Mouse (Mus musculus): ENCODE measurements around the gene Eif4a2. TPM values are rescaled to one million over a fixed set of nuclear protein-coding genes. Genes with fewer than 3 reads are reported as not detected.
A peak's percentile ranks its signal among the peaks of the same experiment; 100 is the strongest.

Gene Eif4a2
- polyA plus RNA-seq, 1 experiment from 2014 or later, result 189 TPM

DNA sequence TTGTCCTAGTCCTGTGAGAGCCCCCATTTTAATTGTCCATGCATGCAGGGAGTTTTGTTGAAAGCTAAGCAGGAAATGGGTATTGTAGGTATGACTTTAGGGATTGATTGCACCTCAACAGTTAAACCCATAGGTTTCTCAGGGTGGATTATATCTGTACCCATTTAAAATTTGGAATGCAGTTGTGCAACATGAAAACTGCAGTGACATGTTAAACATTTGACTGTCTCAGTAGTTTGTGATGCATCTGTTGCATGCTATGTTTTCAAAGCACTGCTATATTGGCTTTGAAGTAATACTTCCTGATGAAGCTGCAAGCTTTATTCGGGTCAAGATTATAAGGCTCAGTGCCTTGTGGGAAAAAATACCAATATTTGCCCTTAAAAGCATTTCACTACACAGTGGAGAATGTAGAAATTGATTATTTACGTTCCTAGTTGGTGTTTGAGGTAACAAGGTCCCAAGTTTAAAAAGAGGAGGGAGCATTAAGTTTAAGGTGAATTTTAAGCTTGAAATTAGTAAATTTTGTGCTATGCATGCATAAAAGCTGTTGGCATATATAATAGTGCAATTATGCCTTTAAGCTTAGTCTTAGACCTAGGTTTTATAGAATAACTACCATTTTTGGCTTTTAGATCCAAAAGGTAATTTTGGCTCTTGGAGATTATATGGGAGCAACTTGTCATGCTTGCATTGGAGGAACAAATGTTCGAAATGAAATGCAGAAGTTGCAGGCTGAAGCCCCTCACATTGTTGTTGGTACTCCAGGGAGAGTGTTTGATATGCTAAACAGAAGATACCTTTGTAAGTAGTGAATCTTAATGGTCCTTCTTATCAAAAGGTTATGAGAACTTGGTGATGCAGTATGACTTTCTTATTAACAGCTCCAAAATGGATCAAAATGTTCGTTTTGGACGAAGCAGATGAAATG, 2.4 kb downstream of the Eif4a2 start:
- ATAC-seq (replicated peaks; ENCODE audit: low FRiP score) (no peak), DNase-seq (ENCODE audit: low spot score) (no peak)
- Histone ChIP-seq H3K4me2 (peak overlapping the region; percentile 68), H3K4me1 (replicated peaks; ENCODE audit: control insufficient read depth, insufficient read depth, low read length) (no peaks in the 10 kb centered on the region; the same call in 1 of the 2 replicates), H3K9me3 (ENCODE audit: control insufficient read depth, low read length) (no peaks in the 10 kb centered on the region), H3K4me3 (ENCODE audit: low read depth, low read length) (peak overlapping the region; percentile 98), H3K27ac (ENCODE audit: low read depth, low read length) (peak overlapping the region; percentile 99), H3K27me3 (replicated peaks; ENCODE audit: control insufficient read depth, insufficient read depth, low read length) (no peaks in the 10 kb centered on the region), H3K9ac (ENCODE audit: low read depth, low read length) (peak overlapping the region; percentile 100), H3K36me3 (ENCODE audit: control insufficient read depth, insufficient read depth, low read length) (peaks cover 27% of the 10 kb centered on the region)
- WGBS, result 42% methylated on average over 5 of the region's 5 CpGs

DNA sequence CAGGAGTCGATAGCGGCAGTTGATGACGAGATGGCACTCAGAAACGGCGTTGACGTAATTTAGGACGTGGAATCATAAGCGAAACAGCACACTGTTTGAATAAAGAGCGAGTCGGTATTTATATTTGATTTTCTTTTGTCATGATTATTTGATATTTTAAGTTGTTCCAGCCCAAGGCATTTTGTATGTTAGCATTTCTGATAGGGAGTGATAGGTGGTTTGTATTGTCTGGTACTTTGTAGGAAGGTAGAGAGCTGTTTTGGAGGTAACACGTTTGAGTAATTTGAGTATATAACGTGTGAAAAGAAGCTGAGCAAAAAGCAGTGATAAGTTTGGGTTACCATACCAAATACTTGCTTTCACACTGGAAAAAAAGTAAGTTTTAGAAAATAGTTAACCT, 5.1 kb downstream of the Eif4a2 start:
- 82% methylated on average over 12 of the region's 12 CpGs for WGBS
- H3K9ac ChIP-seq (ENCODE audit: low read depth, low read length), result no peak overlapping the region

DNA sequence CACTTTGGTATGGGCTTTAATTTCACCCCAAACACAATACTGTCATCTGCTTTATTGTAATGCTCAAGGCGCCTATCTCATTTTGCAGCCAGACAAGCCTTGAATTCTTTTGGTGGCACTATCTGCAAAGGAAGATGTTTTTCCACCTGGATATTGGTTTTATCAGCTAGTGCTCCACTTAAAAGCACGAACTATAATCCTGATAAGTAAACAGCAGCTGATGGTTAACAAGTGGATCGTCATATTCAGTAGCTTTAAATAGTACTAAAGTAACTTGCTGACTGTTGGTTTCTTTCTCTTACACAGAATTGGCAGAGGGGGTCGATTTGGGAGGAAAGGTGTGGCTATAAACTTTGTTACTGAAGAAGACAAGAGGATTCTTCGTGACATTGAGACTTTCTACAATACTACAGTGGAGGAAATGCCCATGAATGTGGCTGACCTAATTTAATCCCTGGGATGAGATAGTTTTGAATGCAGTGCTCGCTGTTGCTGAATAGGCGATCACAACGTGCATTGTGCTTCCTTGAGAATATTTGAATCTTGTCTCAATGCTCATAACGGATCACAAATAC, 5.7 kb downstream of the Eif4a2 start:
- H3K9me3 ChIP-seq (ENCODE audit: control insufficient read depth, low read length), result no peaks in the 10 kb centered on the region
- DNase-seq (ENCODE audit: low spot score), result no peak
- no peak overlapping the region for H3K9ac ChIP-seq (ENCODE audit: low read depth, low read length)
- 44% methylated on average over 9 of the region's 9 CpGs for WGBS
- no peak overlapping the region for H3K4me3 ChIP-seq (ENCODE audit: low read depth, low read length)
- H3K36me3 ChIP-seq (ENCODE audit: control insufficient read depth, insufficient read depth, low read length), result peaks cover 33% of the 10 kb centered on the region
- H3K27ac ChIP-seq (ENCODE audit: low read depth, low read length), result no peak overlapping the region
- H3K4me2 ChIP-seq, result no peak overlapping the region
- H3K4me1 ChIP-seq (replicated peaks; ENCODE audit: control insufficient read depth, insufficient read depth, low read length), result no peaks in the 10 kb centered on the region
- no peaks in the 10 kb centered on the region for H3K27me3 ChIP-seq (replicated peaks; ENCODE audit: control insufficient read depth, insufficient read depth, low read length)
- ATAC-seq (replicated peaks; ENCODE audit: low FRiP score), result no peak

More for the DNA sequence above, 5.1 kb downstream of the Eif4a2 start:
- no peaks in the 10 kb centered on the region for H3K4me1 ChIP-seq (replicated peaks; ENCODE audit: control insufficient read depth, insufficient read depth, low read length)
- DNase-seq (ENCODE audit: low spot score), result no peak
- no peak overlapping the region for H3K4me3 ChIP-seq (ENCODE audit: low read depth, low read length)
- H3K27me3 ChIP-seq (replicated peaks; ENCODE audit: control insufficient read depth, insufficient read depth, low read length), result no peaks in the 10 kb centered on the region
- ATAC-seq (replicated peaks; ENCODE audit: low FRiP score), result no peak
- H3K27ac ChIP-seq (ENCODE audit: low read depth, low read length), result no peak overlapping the region
- peaks cover 33% of the 10 kb centered on the region for H3K36me3 ChIP-seq (ENCODE audit: control insufficient read depth, insufficient read depth, low read length)
- H3K4me2 ChIP-seq, result no peak overlapping the region
- no peaks in the 10 kb centered on the region for H3K9me3 ChIP-seq (ENCODE audit: control insufficient read depth, low read length)

DNA sequence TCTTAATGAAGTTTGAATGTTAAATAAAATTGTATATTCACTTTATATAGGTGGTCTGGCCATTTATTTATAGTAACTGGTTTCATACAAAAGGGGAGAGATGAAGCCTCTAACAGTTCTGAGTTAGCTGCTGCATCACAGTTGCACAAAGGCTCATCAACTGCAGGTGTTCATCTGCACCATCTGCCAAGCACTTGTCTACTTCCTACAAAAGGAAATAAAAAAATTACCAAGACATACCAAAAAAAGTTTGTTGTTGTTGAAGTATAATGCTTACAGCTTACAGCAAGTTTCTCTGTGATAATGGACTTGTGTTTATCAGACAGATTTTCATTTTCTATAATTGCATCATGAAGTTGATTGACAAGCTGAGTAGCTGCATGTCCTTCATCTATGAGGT, 6.7 kb downstream of the Eif4a2 start:
- peak; percentile 38 for ATAC-seq (replicated peaks; ENCODE audit: low FRiP score)
- H3K4me3 ChIP-seq (ENCODE audit: low read depth, low read length), result no peak overlapping the region

DNA sequence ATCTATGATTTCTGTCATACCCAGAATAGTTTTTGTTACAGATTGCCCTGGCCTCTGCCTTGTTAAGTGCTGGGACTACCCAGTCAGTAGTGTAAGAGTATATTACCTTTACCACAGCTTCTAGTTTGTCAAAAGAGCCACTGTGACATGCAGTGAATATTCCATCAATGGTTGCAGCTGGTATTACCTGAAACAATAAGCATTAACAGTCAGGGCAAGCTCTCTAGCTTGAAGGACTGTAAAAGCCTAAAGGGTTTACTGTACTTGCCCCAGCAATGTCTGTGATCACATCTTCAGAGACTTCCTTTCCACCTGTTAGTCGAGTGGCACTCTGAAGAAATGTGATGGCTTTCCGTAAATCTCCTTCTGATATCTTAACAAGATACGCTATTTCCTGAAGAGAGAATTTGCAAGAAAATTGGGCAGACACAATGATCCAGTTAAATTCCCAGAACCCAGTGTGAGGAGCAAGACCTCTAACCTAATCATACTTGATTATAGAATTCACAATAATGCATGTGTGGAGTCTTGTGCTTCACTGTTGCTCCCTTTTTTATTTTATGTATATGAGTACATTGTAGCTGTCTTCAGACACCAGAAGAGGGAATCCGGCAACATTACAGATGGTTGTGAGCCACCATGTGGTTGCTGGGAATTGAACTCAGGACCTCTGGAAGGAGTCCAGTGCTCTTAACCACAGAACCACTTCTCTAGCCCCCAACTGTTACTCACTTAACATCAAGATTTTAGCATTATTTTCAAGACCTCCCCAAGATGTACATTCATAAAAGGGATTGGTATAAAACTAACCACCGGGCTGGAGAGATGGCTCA, 7.3 kb downstream of the Eif4a2 start:
- Histone ChIP-seq H3K9ac (ENCODE audit: low read depth, low read length) (no peak overlapping the region), H3K4me3 (ENCODE audit: low read depth, low read length) (no peak overlapping the region), H3K27me3 (replicated peaks; ENCODE audit: control insufficient read depth, insufficient read depth, low read length) (no peaks in the 10 kb centered on the region), H3K9me3 (ENCODE audit: control insufficient read depth, low read length) (no peaks in the 10 kb centered on the region), H3K27ac (ENCODE audit: low read depth, low read length) (0 out of 2 replicates have a peak overlapping the region, but pooled peaks have one; percentile 6), H3K36me3 (ENCODE audit: control insufficient read depth, insufficient read depth, low read length) (peaks cover 29% of the 10 kb centered on the region), H3K4me1 (replicated peaks; ENCODE audit: control insufficient read depth, insufficient read depth, low read length) (no peaks in the 10 kb centered on the region), H3K4me2 (no peak overlapping the region)
- peak; percentile 41 for DNase-seq (ENCODE audit: low spot score)
- peak; percentile 72 for ATAC-seq (replicated peaks; ENCODE audit: low FRiP score)
- 54% methylated on average over 5 of the region's 5 CpGs for WGBS

More for the DNA sequence above, 6.7 kb downstream of the Eif4a2 start:
- H3K27me3 ChIP-seq (replicated peaks; ENCODE audit: control insufficient read depth, insufficient read depth, low read length), result no peaks in the 10 kb centered on the region
- H3K27ac ChIP-seq (ENCODE audit: low read depth, low read length), result 0 out of 2 replicates have a peak overlapping the region, but pooled peaks have one; percentile 6
- H3K36me3 ChIP-seq (ENCODE audit: control insufficient read depth, insufficient read depth, low read length), result peaks cover 31% of the 10 kb centered on the region
- no peak for DNase-seq (ENCODE audit: low spot score)
- no peaks in the 10 kb centered on the region for H3K9me3 ChIP-seq (ENCODE audit: control insufficient read depth, low read length)
- H3K4me1 ChIP-seq (replicated peaks; ENCODE audit: control insufficient read depth, insufficient read depth, low read length), result no peaks in the 10 kb centered on the region
- no peak overlapping the region for H3K4me2 ChIP-seq
- H3K9ac ChIP-seq (ENCODE audit: low read depth, low read length), result no peak overlapping the region

DNA sequence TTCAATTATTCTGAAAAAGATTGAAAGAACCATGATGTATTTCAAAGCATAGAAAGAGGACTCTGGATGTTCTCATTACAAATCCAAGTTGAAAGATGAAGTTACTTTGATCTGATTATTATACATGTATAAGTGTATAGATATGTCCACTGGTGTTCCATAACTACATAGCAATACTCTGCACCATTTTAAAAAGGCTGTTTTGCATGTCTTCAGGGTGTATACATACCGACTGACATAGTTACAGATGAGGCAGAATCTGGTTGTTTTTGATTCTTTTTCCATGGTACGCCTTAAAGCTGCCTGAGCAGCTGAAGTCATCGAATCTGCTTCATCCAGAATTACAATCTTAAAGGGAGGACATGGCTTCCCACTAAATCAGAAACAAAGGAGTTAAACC, 8.2 kb downstream of the Eif4a2 start:
- ATAC-seq (replicated peaks; ENCODE audit: low FRiP score) (no peak), DNase-seq (ENCODE audit: low spot score) (no peak)
- Histone ChIP-seq H3K27me3 (replicated peaks; ENCODE audit: control insufficient read depth, insufficient read depth, low read length) (no peaks in the 10 kb centered on the region), H3K9me3 (ENCODE audit: control insufficient read depth, low read length) (no peaks in the 10 kb centered on the region), H3K4me2 (no peak overlapping the region), H3K9ac (ENCODE audit: low read depth, low read length) (no peak overlapping the region), H3K4me3 (ENCODE audit: low read depth, low read length) (no peak overlapping the region), H3K27ac (ENCODE audit: low read depth, low read length) (no peak overlapping the region), H3K4me1 (replicated peaks; ENCODE audit: control insufficient read depth, insufficient read depth, low read length) (no peaks in the 10 kb centered on the region), H3K36me3 (ENCODE audit: control insufficient read depth, insufficient read depth, low read length) (peaks cover 32% of the 10 kb centered on the region)
- 87% methylated on average over 3 of the region's 3 CpGs for WGBS

DNA sequence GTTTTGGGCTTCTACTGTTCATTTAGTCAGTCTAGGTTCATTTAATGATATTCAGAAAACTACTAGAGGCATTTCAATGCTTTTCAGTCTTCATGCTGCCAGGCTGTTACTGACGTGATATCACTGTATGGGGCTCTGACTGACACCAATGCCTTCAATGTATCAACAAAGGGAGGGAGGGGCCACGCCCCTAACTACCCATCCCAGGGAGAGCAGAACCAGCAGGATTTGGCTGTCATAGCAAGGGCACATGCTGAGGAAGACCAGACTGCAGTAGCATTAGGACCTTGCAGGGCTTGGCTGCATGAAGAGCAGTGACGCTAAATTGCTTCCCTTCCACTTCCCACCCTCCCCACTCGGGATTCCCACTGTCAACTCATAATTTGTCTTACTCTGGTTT, 9.9 kb downstream of the Eif4a2 start:
- Histone ChIP-seq H3K9me3 (ENCODE audit: control insufficient read depth, low read length) (no peaks in the 10 kb centered on the region), H3K4me1 (replicated peaks; ENCODE audit: control insufficient read depth, insufficient read depth, low read length) (no peaks in the 10 kb centered on the region), H3K4me3 (ENCODE audit: low read depth, low read length) (no peak overlapping the region), H3K9ac (ENCODE audit: low read depth, low read length) (no peak overlapping the region), H3K36me3 (ENCODE audit: control insufficient read depth, insufficient read depth, low read length) (peaks cover 30% of the 10 kb centered on the region; the same call in 1 of the 2 replicates), H3K27me3 (replicated peaks; ENCODE audit: control insufficient read depth, insufficient read depth, low read length) (no peaks in the 10 kb centered on the region), H3K27ac (ENCODE audit: low read depth, low read length) (no peak overlapping the region), H3K4me2 (no peak overlapping the region)
- DNase-seq (ENCODE audit: low spot score) (no peak), ATAC-seq (replicated peaks; ENCODE audit: low FRiP score) (no peak)
- WGBS, result 58% methylated on average over 4 of the region's 4 CpGs

DNA sequence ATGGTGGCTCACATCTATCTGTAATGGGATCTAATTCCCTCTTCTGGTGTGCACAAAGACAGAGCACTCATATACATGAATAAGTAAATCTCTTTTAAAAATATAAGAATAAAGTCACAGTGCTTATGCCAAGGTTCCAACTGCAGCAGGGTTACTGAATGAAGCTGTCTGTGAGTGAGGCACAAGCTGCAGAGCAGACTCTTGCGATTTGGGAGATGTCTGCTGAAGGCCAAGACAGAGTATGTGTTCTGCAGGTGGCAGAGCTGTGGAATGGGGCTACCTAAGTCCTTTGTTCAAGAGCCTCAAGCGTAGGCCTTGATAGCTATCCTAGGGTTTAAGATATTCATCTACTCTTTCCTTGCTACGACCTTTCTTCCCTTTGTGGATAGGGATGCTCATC, 15.2 kb downstream of the Eif4a2 start:
- Histone ChIP-seq H3K4me3 (ENCODE audit: low read depth, low read length) (no peak overlapping the region), H3K27ac (ENCODE audit: low read depth, low read length) (no peak overlapping the region), H3K9me3 (ENCODE audit: control insufficient read depth, low read length) (no peaks in the 10 kb centered on the region), H3K36me3 (ENCODE audit: control insufficient read depth, insufficient read depth, low read length) (peaks cover 26% of the 10 kb centered on the region), H3K27me3 (replicated peaks; ENCODE audit: control insufficient read depth, insufficient read depth, low read length) (no peaks in the 10 kb centered on the region), H3K4me2 (no peak overlapping the region), H3K4me1 (replicated peaks; ENCODE audit: control insufficient read depth, insufficient read depth, low read length) (peaks cover 6% of the 10 kb centered on the region; the same call in 1 of the 2 replicates), H3K9ac (ENCODE audit: low read depth, low read length) (no peak overlapping the region)
- DNase-seq (ENCODE audit: low spot score), result no peak
- ATAC-seq (replicated peaks; ENCODE audit: low FRiP score), result no peak
- 91% methylated on average over 3 of the region's 3 CpGs for WGBS
